Mouse (Mus musculus): ENCODE data around the gene Anapc11. TPM values are rescaled to one million over a fixed set of nuclear protein-coding genes. Genes with fewer than 3 reads are reported as not detected.
A peak's percentile ranks its signal among the peaks of the same experiment; 100 is the strongest.

The Anapc11 gene
- total and polyA plus RNA-seq, 3 experiments: 57.0 to 145 (median 108) TPM

GRCm38 (mm10) chr11:120626785-120627467 lies 28.7 kb downstream of the Anapc11 start:
- Histone ChIP-seq H3K27ac (ENCODE audit: insufficient read depth, low read depth) (peak overlapping the region; percentile 75; the same call in 1 of the 2 replicates), H3K9me3 (replicated peaks; ENCODE audit: low read length) (no peaks in the 10 kb centered on the region), H3K9ac (ENCODE audit: insufficient read depth, low read depth) (no peak overlapping the region; the same call in 1 of the 2 replicates), H3K79me2 (replicated peaks; ENCODE audit: control insufficient read depth, extremely low read depth, insufficient read depth, poor library complexity, severe bottlenecking) (peaks cover 49% of the 10 kb centered on the region), H3K36me3 (replicated peaks in 1 of 2; ENCODE audit: control insufficient read depth in 1 of 2, insufficient read depth in 1 of 2, low read length in 1 of 2) (peaks cover 37 to 55% of the 10 kb centered on the region in 2 experiments), H3K4me2 (ENCODE audit: insufficient read depth, low read depth, poor library complexity, severe bottlenecking) (no peak overlapping the region), H3K4me3 (replicated peaks in 1 of 3; ENCODE audit: low read depth in 2 of 3, low read length in 2 of 3, poor library complexity in 1 of 3) (peak overlapping the region in 1 of 3 experiments; percentile 74), H3K4me1 (ENCODE audit: control insufficient read depth in 1 of 2, insufficient read depth in 2 of 2) (peaks cover 42 to 79% of the 10 kb centered on the region in 2 experiments), H3K27me3 (replicated peaks) (no peaks in the 10 kb centered on the region)
- no peak for DNase-seq (ENCODE audit: extremely low read depth)
- dilution Hi-C loops (cut with MboI; ENCODE audit: extremely low pct_ligation_motif_present, extremely low pct_unique_long_range_greater_than_20kb, low sequenced_read_pairs) (no loop called here), in situ Hi-C loops (cut with MboI; ENCODE audit: low pct_ligation_motif_present, low pct_unique_long_range_greater_than_20kb, low sequenced_read_pairs) (loop anchor here (10.0 kb wide), 1 partner anchor 58 kb away; no protein-coding TSS in a partner anchor)
- TF ChIP-seq MAFK (IDR thresholded peaks at IDR 0.05; ENCODE audit: insufficient replicate concordance, low read length): no peak
- TF ChIP-seq RAD21 (IDR thresholded peaks at IDR 0.05; ENCODE audit: low read depth, low read length): no peak
- TF ChIP-seq USF2 (conservative IDR thresholded peaks at IDR 0.05; ENCODE audit: low read depth, low read length): no peak

- DNase-seq (ENCODE audit: extremely low read depth): peak; percentile 94
- Histone ChIP-seq H3K36me3 (replicated peaks in 1 of 2; ENCODE audit: control insufficient read depth in 1 of 2, insufficient read depth in 1 of 2, low read length in 1 of 2) (peaks cover 31 to 47% of the 10 kb centered on the region in 2 experiments), H3K27me3 (replicated peaks) (no peaks in the 10 kb centered on the region), H3K9ac (ENCODE audit: insufficient read depth, low read depth) (peak overlapping the region; percentile 16; the same call in 1 of the 2 replicates), H3K4me3 (replicated peaks in 1 of 3; ENCODE audit: low read depth in 2 of 3, low read length in 2 of 3, poor library complexity in 1 of 3) (peak overlapping the region; percentile 23 to 74 (median 35)), H3K4me2 (ENCODE audit: insufficient read depth, low read depth, poor library complexity, severe bottlenecking) (peak overlapping the region; percentile 37), H3K27ac (ENCODE audit: insufficient read depth, low read depth) (peak overlapping the region; percentile 75), H3K9me3 (replicated peaks; ENCODE audit: low read length) (no peaks in the 10 kb centered on the region), H3K79me2 (replicated peaks; ENCODE audit: control insufficient read depth, extremely low read depth, insufficient read depth, poor library complexity, severe bottlenecking) (peaks cover 57% of the 10 kb centered on the region), H3K4me1 (ENCODE audit: control insufficient read depth in 1 of 2, insufficient read depth in 2 of 2) (peaks cover 42 to 80% of the 10 kb centered on the region in 2 experiments)
- in situ Hi-C loops (cut with MboI; ENCODE audit: low pct_ligation_motif_present, low pct_unique_long_range_greater_than_20kb, low sequenced_read_pairs): loop anchor here (10.0 kb wide), 1 partner anchor 57 kb away; no protein-coding TSS in a partner anchor
- dilution Hi-C loops (cut with MboI; ENCODE audit: extremely low pct_ligation_motif_present, extremely low pct_unique_long_range_greater_than_20kb, low sequenced_read_pairs): no loop called here
- no peak for TF ChIP-seq CHD1 (IDR thresholded peaks at IDR 0.05; ENCODE audit: low read depth, low read length)
- TF ChIP-seq TBP (conservative IDR thresholded peaks at IDR 0.05; ENCODE audit: low read depth, low read length): 0 out of 2 replicates have a peak, but pooled peaks have one; percentile 29
- TF ChIP-seq EP300 (IDR thresholded peaks at IDR 0.05; ENCODE audit: low read length): peak; percentile 70
- TF ChIP-seq ZKSCAN1 (IDR thresholded peaks at IDR 0.05; ENCODE audit: borderline replicate concordance, low read depth, low read length): peak; percentile 5; the same call in 1 of the 2 replicates
- TF ChIP-seq NRF1 (IDR thresholded peaks at IDR 0.05; ENCODE audit: low read depth, low read length): no peak
- TF ChIP-seq BHLHE40 (IDR thresholded peaks at IDR 0.05; ENCODE audit: low read depth, low read length): peak; percentile 79
- peak; percentile 40; the same call in 1 of the 2 replicates for TF ChIP-seq NELFE (IDR thresholded peaks at IDR 0.05; ENCODE audit: low read depth, low read length)
- peak; percentile 82 for TF ChIP-seq SIN3A (IDR thresholded peaks at IDR 0.05; ENCODE audit: low read length)
- peak; percentile 65 for TF ChIP-seq MAFK (IDR thresholded peaks at IDR 0.05; ENCODE audit: insufficient replicate concordance, low read length)
- TF ChIP-seq MXI1 (IDR thresholded peaks at IDR 0.05; ENCODE audit: low read depth, low read length): peak; percentile 97
- peak; percentile 73 for TF ChIP-seq ETS1 (conservative IDR thresholded peaks at IDR 0.05; ENCODE audit: low read depth, low read length)
- TF ChIP-seq USF1 (IDR thresholded peaks at IDR 0.05; ENCODE audit: low read depth, low read length): peak; percentile 71
- TF ChIP-seq MAZ (IDR thresholded peaks at IDR 0.05; ENCODE audit: low read depth, low read length): no peak
- peak; percentile 99 for TF ChIP-seq MYC (IDR thresholded peaks at IDR 0.05; ENCODE audit: low read depth, low read length)
- no peak for TF ChIP-seq SMC3 (IDR thresholded peaks at IDR 0.05; ENCODE audit: low read depth, low read length)
- TF ChIP-seq RAD21 (IDR thresholded peaks at IDR 0.05; ENCODE audit: low read depth, low read length): no peak
- TF ChIP-seq HCFC1 (IDR thresholded peaks at IDR 0.05; ENCODE audit: low read depth, low read length): peak; percentile 79
- TF ChIP-seq USF2 (conservative IDR thresholded peaks at IDR 0.05; ENCODE audit: low read depth, low read length): peak; percentile 57; the same call in 1 of the 2 replicates
- TF ChIP-seq ZNF384 (IDR thresholded peaks at IDR 0.05; ENCODE audit: low read depth, low read length): peak; percentile 95
- TF ChIP-seq POLR2AphosphoS2 (IDR thresholded peaks at IDR 0.05; ENCODE audit: low read depth, low read length): no peak
- TF ChIP-seq MAX (IDR thresholded peaks at IDR 0.05; ENCODE audit: low read length): peak; percentile 99
- TF ChIP-seq PAX5 (IDR thresholded peaks at IDR 0.05; ENCODE audit: low read length): no peak
- TF ChIP-seq IRF4 (IDR thresholded peaks at IDR 0.05; ENCODE audit: low read depth, low read length): peak; percentile 63
- peak; percentile 80 for TF ChIP-seq CHD2 (IDR thresholded peaks at IDR 0.05; ENCODE audit: low read length)
- peak; percentile 91 for TF ChIP-seq ELF1 (IDR thresholded peaks at IDR 0.05; ENCODE audit: low read depth, low read length)
- no peak for TF ChIP-seq JUND (conservative IDR thresholded peaks at IDR 0.05; ENCODE audit: low read depth, low read length)
- no peak for TF ChIP-seq UBTF (IDR thresholded peaks at IDR 0.05; ENCODE audit: low read depth, low read length)
- peak; percentile 56 for TF ChIP-seq ZMIZ1 (IDR thresholded peaks at IDR 0.05; ENCODE audit: low read depth, low read length)
These were observed 29.5 kb downstream of the Anapc11 start for GRCm38 (mm10) chr11:120627468-120628300.

Measured in CH12.LX (cell line).